Mouse (Mus musculus) liver, postnatal 0 days (tissue): ENCODE data around the gene Gpc5.

Experiments
- CTCF ChIP-seq: sonication (generic); IDR thresholded peaks from 2 replicates; pipeline ENCODE4 v1.5.1; 2016; ENCODE audit warnings: antibody characterized with exemption, low read depth
- EP300 ChIP-seq: IDR thresholded peaks from 2 replicates; pipeline ENCODE4 v1.6.1; 2016; ENCODE audit warnings: antibody characterized with exemption, low read depth, mild to moderate bottlenecking

GRCm38 (mm10) chr14:115620473-115620872 is 528.5 kb downstream of the Gpc5 start:
- no peak for TF ChIP-seq EP300
- TF ChIP-seq CTCF: no peak
